Mouse (Mus musculus) heart, postnatal 36 days (tissue): Measurements from ENCODE around the gene Fmnl2. TPM values are rescaled to one million over a fixed set of nuclear protein-coding genes. Genes with fewer than 3 reads are reported as not detected.
A peak's percentile ranks its signal among the peaks of the same experiment; 100 is the strongest.

Experiments
- DNase-seq, 2 experiments: peaks; one replicate each; pipeline ENCODE4 v3.0.0; 2021 to 2022
- intact Hi-C: fragments of 180-260 bp; cut with DNase I; formaldehyde crosslinking; loops from one replicate; pipeline ENCODE4 v1.15.1; 2025
- total RNA-seq, 2 experiments: library from RNA; stranded (reverse); gene quantifications; 2 replicates each; pipeline ENCODE4 v1.2.3; 2021

Gene Fmnl2
- total RNA-seq, 2 experiments from 2014 or later: 5.6 to 6.8 TPM

- DNase-seq: no peak
- intact Hi-C loops: no loop called here
Observed at GRCm38 (mm10) chr2:52946524-52947186, 89.0 kb downstream of the Fmnl2 start.

GRCm38 (mm10) chr2:52948406-52948805 lies 90.7 kb downstream of the Fmnl2 start:
- intact Hi-C loops: no loop called here
- DNase-seq: no peak

- intact Hi-C loops: no loop called here
- DNase-seq: no peak
Observed at GRCm38 (mm10) chr2:52949556-52949955, 91.9 kb downstream of the Fmnl2 start.

GRCm38 (mm10) chr2:52950226-52950625 lies 92.6 kb downstream of the Fmnl2 start:
- intact Hi-C loops: no loop called here
- no peak for DNase-seq

GRCm38 (mm10) chr2:52952202-52952730 lies 94.6 kb downstream of the Fmnl2 start:
- DNase-seq: no peak
- intact Hi-C loops: no loop called here

GRCm38 (mm10) chr2:52955090-52955489 lies 97.4 kb downstream of the Fmnl2 start:
- DNase-seq: peak; percentile 81 to 83
- intact Hi-C loops: loop anchor here (5.0 kb wide), 1 partner anchor 42 kb away; no protein-coding TSS in a partner anchor

- no peak for DNase-seq
- intact Hi-C loops: loop anchor here (5.0 kb wide), 1 partner anchor 41 kb away; no protein-coding TSS in a partner anchor
Observed at GRCm38 (mm10) chr2:52955831-52956230, 98.2 kb downstream of the Fmnl2 start.

GRCm38 (mm10) chr2:52957771-52958534 lies 100.3 kb downstream of the Fmnl2 start:
- intact Hi-C loops: loop anchor here (2.0 to 5.0 kb wide), 2 partner anchors 39 to 99 kb away; no protein-coding TSS in a partner anchor
- no peak for DNase-seq

GRCm38 (mm10) chr2:52958535-52959290 lies 101.1 kb downstream of the Fmnl2 start:
- intact Hi-C loops: loop anchor here (2.0 to 5.0 kb wide), 2 partner anchors 39 to 100 kb away; no protein-coding TSS in a partner anchor

GRCm38 (mm10) chr2:52959291-52959621 lies 101.6 kb downstream of the Fmnl2 start:
- no peak for DNase-seq
- intact Hi-C loops: loop anchor here (2.0 to 5.0 kb wide), 2 partner anchors 38 to 100 kb away; no protein-coding TSS in a partner anchor

More at GRCm38 (mm10) chr2:52958535-52959290, 101.1 kb downstream of the Fmnl2 start:
- DNase-seq: peak; percentile 68 to 75

- no peak for DNase-seq
- intact Hi-C loops: loop anchor here (2.0 to 5.0 kb wide), 2 partner anchors 37 to 101 kb away; no protein-coding TSS in a partner anchor
Observed at GRCm38 (mm10) chr2:52959982-52960381, 102.3 kb downstream of the Fmnl2 start.

- no peak for DNase-seq
- intact Hi-C loops: no loop called here
Observed at GRCm38 (mm10) chr2:52960697-52961096, 103.0 kb downstream of the Fmnl2 start.

GRCm38 (mm10) chr2:52963439-52963838 lies 105.8 kb downstream of the Fmnl2 start:
- no peak for DNase-seq
- intact Hi-C loops: no loop called here

- DNase-seq: no peak
- intact Hi-C loops: no loop called here
Observed at GRCm38 (mm10) chr2:52964386-52964928, 106.8 kb downstream of the Fmnl2 start.

GRCm38 (mm10) chr2:52966227-52966626 lies 108.6 kb downstream of the Fmnl2 start:
- intact Hi-C loops: no loop called here
- no peak for DNase-seq

- intact Hi-C loops: no loop called here
Observed at GRCm38 (mm10) chr2:52966820-52967460, 109.3 kb downstream of the Fmnl2 start.

GRCm38 (mm10) chr2:52967461-52967823 lies 109.8 kb downstream of the Fmnl2 start:
- DNase-seq: no peak
- intact Hi-C loops: no loop called here

More at GRCm38 (mm10) chr2:52966820-52967460, 109.3 kb downstream of the Fmnl2 start:
- no peak for DNase-seq

- DNase-seq: no peak
- intact Hi-C loops: no loop called here
Observed at GRCm38 (mm10) chr2:52968884-52969283, 111.2 kb downstream of the Fmnl2 start.

- DNase-seq: no peak
- intact Hi-C loops: no loop called here
Observed at GRCm38 (mm10) chr2:52974056-52974455, 116.4 kb downstream of the Fmnl2 start.

- intact Hi-C loops: no loop called here
- no peak for DNase-seq
Observed at GRCm38 (mm10) chr2:52974776-52975175, 117.1 kb downstream of the Fmnl2 start.
